Mouse (Mus musculus) MEL (cell line): ENCODE measurements around the gene Sppl3.

Experiments
- CTCF ChIP-seq, 3 experiments: IDR thresholded peaks in 2 of 3; conservative IDR thresholded peaks in 1 of 3; 2 replicates each; pipeline ENCODE4 v1.5.1; 2011 to 2012; ENCODE audit warnings: low read length in 3 of 3, low read depth in 2 of 3, mild to moderate bottlenecking in 2 of 3, improper control_type of control experiment in 1 of 3, inconsistent platforms in 1 of 3, mixed read lengths in 1 of 3, moderate library complexity in 1 of 3; ENCODE audit not compliant: control insufficient read depth in 1 of 3, insufficient read depth in 1 of 3, poor library complexity in 1 of 3, severe bottlenecking in 1 of 3
- MAFK ChIP-seq: IDR thresholded peaks from 2 replicates; pipeline ENCODE4 v1.6.1; 2011; ENCODE audit warnings: low read depth, mild to moderate bottlenecking, low read length, improper control_type of control experiment, borderline replicate concordance
- MYC ChIP-seq: IDR thresholded peaks from 2 replicates; pipeline ENCODE4 v1.6.1; 2011; ENCODE audit warnings: low read depth, mild to moderate bottlenecking, low read length, improper control_type of control experiment, moderate library complexity
- NELFE ChIP-seq: IDR thresholded peaks from 2 replicates; pipeline ENCODE4 v1.6.1; 2011; ENCODE audit warnings: low read depth, low read length, improper control_type of control experiment
- TBP ChIP-seq: IDR thresholded peaks from 2 replicates; pipeline ENCODE4 v1.8.0; 2011; ENCODE audit warnings: low read depth, low read length, improper control_type of control experiment

- TF ChIP-seq MYC (no peak), NELFE (no peak), MAFK (no peak), TBP (no peak), CTCF (IDR thresholded peaks at IDR 0.05 in 2 of 3, conservative IDR thresholded peaks at IDR 0.05 in 1 of 3; ENCODE audit: control insufficient read depth in 1 of 3, insufficient read depth in 1 of 3, low read depth in 2 of 3, low read length in 3 of 3, poor library complexity in 1 of 3, severe bottlenecking in 1 of 3) (no peak)
Measured at GRCm38 (mm10) chr5:115009143-115009542, 1.8 kb upstream of the Sppl3 start.
